Mouse (Mus musculus) layer of hippocampus, adult 8-10 months (tissue): ENCODE measurements around the gene Usp54. TPM values are rescaled to one million over a fixed set of nuclear protein-coding genes. Genes with fewer than 3 reads are reported as not detected.
"Not testable (repeated sequence)": the region's sequence is repeated elsewhere in the genome, so short reads cannot be mapped to it uniquely, and the experiment has no call there.

Source experiments
- DNase-seq, 2 experiments: peaks; one replicate each; pipeline ENCODE4 v3.0.0; 2022; ENCODE audit warnings: low spot score in 2 of 2
- total RNA-seq, 4 experiments: library from RNA; stranded (reverse); gene quantifications; 2 replicates each; pipeline ENCODE4 v1.2.4; 2022

Gene Usp54
- total RNA-seq, 4 experiments from 2014 or later: 53.4 to 67.8 (median 59.7) TPM

GRCm38 (mm10) chr14:20655731-20656130 lies 14.9 kb upstream of the Usp54 start:
- no peak for DNase-seq

- no peak for DNase-seq
Observed at GRCm38 (mm10) chr14:20654690-20655421, 14.0 kb upstream of the Usp54 start.

- no peak for DNase-seq
Observed at GRCm38 (mm10) chr14:20651722-20652256, 10.9 kb upstream of the Usp54 start.

DNA sequence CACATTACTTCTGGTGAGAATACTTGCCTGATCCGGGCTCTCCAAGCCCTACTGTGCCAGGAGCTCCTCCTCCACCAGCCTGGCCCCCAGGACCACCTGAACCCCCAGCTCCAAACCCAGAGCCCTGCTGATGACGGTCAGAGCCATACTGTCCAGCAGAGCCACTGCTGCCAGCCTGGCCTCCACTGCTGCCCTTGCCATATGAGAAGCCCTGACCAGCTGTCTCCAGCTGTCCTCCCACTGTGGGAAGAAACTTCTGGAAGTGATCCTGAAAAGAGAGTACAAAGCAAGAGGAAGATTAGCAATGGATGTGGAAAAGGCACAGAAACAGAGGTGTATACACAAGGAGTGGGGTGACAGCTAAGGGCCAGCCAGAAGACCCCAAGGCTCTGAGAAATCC lies 10.1 kb upstream of the Usp54 start:
- no peak for DNase-seq

GRCm38 (mm10) chr14:20646381-20646780 lies 5.5 kb upstream of the Usp54 start:
- DNase-seq: no peak

- no peak for DNase-seq
Observed at GRCm38 (mm10) chr14:20645547-20645946, 4.7 kb upstream of the Usp54 start.

DNA sequence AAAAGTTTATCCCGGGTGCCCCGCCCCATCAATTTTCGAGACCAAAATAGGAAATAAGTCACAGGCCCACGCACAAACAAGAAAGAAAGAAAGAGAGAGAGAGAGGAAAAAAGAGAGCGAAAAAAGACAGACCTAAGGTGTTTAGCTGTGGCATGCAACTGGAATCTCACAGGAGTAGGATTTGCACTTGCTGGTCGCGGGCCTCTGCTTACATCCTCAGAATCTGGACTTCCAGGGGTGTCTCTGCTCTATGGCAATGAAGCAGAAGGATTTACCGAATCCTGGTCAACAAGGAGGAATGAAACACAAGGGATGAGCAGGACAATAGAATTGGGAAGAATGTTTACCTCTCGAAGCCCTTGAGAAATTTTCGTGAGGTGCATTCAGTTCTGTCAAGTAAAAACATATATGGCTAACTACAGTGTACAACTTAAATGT lies 594 bp upstream of the Usp54 start:
- no peak for DNase-seq

- DNase-seq: no peak
Observed at GRCm38 (mm10) chr14:20639918-20640619, 794 bp downstream of the Usp54 start.

DNA sequence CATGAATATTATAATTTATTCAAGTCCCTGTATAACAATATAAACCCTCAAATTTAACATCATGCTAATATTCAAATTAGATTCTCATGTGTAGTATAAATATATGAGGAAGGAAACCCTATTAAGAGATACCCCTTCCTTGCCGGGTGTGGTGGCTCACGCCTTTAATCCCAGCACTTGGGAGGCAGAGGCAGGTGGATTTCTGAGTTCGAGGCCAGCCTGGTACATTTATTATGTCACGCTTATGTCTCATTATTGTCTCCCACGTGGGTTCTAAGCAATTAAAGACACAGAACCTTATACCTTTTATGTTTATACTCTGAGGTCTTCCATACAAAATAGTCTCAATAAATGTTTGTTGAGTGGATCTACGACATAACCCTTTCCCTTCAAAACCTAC lies 2.2 kb downstream of the Usp54 start:
- no peak for DNase-seq

DNA sequence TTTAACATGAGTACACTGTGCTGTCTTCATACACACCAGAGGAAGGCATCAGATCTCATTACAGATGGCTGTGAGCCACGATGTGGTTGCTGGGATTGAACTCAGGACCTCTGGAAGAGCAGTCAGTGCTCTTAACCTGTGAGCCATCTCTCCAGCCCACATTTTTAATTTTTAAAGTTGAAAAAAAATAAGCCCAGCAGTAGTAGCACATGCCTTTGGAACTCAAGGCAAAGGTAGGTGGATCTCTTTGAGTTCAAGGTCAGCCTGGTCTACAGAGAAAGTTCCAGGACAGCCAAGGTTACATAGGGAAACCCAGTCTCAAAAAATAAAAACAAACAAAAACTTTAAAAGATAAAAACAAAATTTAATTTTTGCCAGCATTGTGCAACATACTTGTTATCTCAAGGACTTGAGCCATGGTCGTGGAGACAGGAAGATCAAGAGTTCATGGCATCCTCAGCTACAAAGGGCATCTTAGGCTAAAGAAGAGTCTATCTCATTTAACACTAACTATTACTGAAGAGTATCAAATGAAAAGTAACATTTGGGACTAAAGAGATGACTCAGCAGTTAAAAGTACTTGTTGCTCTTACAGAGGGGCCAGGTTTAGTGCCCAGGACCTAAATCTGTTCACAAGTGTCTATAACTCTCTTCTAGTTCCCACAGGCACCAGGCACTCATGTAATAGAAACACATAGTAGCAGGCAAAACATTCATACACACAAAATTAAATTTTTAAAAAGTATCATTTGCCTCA lies 2.9 kb downstream of the Usp54 start:
- DNase-seq: no peak

GRCm38 (mm10) chr14:20636968-20637367 lies 3.9 kb downstream of the Usp54 start:
- not testable (repeated sequence) for DNase-seq

- no peak for DNase-seq
Observed at GRCm38 (mm10) chr14:20635546-20635945, 5.3 kb downstream of the Usp54 start.

GRCm38 (mm10) chr14:20631253-20631652 lies 9.6 kb downstream of the Usp54 start:
- DNase-seq: no peak

DNA sequence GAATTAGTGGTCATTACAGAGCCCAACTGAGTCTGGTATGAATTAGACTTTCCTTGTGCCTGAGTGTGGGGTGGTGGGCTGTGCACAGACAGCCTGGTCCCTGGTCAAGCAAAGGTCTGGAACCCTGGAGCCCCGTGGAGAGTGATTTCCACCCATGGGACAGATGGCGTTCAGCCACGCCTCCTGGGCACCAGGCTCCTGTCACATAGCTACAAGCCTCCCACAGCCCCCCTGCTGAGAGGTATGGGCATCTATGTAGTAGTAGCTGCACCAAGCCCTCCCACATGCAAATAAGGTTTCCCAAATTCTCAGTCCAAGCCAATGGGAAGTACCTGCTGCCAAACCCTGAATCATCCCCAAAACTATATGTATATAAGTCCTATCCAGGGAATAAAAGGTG lies 13.9 kb downstream of the Usp54 start:
- DNase-seq: no peak

DNA sequence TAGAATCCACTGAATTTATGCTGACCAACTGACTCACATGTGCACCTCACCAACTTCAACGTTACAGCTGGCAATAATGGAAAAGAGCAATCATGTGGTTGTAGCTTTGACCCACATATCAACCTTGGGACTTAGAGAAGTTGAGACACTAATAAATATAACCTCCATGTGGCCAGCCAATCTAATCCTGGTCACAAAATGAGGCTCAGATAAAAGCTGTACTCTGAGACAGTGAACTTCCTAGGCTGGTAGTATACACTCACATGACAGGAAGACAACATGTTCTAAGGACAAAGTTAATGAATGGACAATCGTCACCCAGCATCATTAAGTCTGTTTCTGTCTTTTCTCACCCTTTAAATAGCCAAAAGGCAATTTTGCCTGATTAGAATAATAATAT lies 14.4 kb downstream of the Usp54 start:
- DNase-seq: no peak

DNA sequence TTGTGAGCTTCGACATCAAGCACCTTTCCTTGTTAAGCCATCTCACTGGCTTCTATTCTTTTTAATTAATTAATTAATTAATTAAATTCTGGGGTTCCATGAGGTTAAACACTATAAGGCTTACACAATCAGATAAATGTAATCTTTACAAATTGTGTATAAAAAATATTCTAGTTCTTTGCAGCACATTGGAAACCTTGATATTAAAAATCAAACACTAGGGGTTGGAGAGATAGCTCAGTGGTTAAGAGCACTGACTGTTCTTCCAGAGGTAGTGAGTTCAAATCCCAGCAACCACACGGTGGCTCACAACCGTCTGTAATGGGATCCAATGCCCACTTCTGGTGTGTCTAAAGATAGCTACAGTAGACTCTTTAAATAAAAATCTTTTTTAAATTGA lies 18.0 kb downstream of the Usp54 start:
- DNase-seq: no peak

- no peak for DNase-seq
Observed at GRCm38 (mm10) chr14:20622412-20622811, 18.5 kb downstream of the Usp54 start.

DNA sequence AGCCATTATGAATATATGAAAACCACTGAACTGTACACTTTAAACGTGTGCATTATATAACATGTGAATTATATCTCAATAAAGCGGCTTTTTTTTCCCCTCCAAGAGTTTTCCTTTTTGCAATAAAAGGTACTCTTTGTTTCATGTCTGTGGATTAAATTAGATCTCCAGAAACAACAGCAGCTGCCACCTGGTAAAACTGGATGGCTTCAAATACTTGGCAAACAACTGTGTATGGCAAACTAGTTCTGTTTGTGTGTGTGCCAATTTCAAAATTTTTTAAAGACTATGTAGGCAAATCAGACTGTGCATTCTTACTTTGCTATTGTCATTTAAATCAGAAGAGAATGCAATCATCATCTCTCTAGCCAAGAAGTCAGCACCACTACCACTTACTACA lies 19.0 kb downstream of the Usp54 start:
- DNase-seq: no peak

DNA sequence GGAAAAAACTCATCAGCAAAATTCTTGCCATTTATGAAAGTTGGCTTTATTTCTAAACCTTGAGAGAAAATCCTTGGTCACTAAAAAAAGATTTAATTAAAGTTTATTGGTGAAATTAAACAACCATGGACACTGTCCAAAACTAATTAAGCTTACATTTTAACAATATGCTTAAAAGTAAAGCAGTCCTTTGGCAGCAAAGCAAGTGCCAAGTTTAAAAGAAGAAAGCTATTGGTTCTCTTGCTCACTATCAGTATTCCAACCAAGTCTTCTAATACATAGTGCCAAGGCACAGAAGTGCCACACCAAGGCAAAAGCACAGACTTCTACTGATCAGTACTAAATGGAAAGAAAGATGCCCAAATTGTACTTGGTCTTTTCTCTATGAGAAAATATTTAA lies 21.7 kb downstream of the Usp54 start:
- DNase-seq: no peak

GRCm38 (mm10) chr14:20618211-20618610 lies 22.7 kb downstream of the Usp54 start:
- no peak for DNase-seq

DNA sequence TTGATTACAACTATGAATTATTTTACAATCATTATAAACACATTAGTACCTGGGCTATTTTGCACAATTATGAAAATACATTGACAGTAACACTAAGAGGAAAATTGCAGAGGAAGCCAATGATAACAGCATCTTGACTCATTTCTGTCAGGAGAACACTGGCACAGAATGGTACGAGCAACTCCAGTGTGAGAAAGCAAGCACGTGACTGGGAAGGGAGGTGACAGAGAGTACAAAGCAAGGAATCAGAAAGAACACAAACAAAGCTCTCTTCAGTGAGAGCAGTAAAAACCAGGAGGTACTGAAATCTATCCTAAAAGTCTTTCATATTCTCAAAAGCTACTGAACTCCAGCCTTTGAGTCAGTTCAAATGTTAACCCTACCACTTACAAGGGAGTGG lies 24.4 kb downstream of the Usp54 start:
- DNase-seq: peak in 1 of 2 experiments; percentile 51

GRCm38 (mm10) chr14:20615075-20615474 lies 25.8 kb downstream of the Usp54 start:
- DNase-seq: no peak
